Mouse (Mus musculus): ENCODE data around the gene Rinl. TPM values are rescaled to one million over a fixed set of nuclear protein-coding genes. Genes with fewer than 3 reads are reported as not detected.

Rinl gene
- polyA plus RNA-seq (2014; fragmentation: Illumina TruSeq; extraction: RNeasy Lipid Tissue Mini Kit (QIAGEN cat#74804); ENCODE audit: low read depth, low replicate concordance) = 0.87 TPM

DNA sequence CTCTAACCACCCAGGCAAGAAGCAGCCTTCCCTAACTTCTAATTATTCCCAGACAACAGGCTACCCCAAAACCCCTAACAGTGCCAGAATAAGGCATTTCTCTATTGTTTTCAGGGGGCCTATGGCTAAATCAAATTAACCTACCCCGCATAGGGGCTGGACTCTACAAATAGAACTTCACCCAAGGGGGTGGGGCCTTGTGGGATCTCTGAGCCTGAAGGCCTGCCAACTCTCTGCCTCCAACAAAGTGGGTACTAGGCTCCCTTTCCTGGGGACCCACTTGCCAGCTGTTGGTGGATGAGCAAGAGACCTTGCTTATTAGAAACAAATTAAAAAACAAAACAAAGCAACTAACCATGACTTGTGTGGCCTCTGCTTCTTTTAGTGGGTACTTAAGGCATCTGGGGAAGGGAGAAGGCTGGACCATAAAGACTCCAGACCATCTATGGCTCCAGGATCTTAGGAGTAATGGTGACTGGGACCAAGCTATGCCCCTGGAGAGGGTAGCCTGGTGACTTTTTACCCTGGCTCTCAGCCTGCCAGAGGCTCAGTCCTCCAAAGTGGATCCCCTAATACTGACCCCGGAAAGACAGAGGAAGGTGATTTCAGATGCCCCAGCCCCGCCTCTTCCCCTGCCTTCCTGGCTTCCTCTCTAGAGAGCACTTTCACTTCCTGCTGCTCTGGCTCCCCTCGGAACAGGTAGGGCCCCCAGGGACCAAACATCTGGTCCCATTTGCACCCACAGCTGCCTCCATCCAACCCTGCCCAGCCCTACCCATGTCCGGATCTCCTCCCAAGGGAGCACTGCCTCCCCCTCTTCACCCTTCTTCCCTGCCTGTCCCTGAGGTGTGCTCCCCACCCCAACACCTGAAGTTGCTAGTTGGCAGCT, at the start of gene Rinl:
Rinl (plus strand) TSS at position 663 of the 889 bp plus-strand sequence.

DNA sequence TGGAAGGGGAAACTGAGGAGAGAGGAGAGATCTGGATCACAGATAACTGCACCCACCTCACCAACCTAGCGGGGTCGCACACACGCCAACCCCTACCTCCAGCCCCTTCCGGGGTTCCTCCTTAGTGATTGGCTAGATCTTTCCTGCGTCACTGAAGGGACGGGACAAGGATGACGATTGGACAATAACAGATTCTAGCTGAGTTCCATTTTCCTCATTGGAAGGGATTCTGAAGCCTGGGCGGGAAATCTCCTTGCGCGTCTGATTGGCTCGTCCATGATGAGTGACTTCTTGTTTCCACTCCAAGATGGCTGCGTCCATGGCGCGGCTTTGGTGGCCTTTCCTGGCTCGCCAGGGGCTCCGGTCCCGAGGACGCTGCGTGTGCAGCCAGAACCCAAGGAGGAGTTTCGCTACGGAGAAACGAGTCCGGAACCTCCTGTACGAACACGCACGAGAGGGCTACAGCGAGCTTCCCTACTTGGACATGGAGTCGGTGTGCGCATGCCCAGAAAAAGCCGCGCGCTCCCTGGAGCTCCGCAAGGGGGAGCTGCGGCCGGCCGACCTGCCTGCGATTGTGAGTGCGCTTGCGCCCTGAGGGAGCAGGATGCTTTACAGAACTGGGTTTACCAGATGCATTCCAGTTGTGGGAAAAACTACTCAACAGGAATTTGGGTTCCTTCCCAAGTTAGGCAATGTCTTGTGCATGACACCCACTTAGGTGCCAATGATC, 46.9 kb upstream of the Rinl start, which contains the start of the genes Mrps12 and Sars2:
Mrps12 (minus strand) TSS at position 112 of the 730 bp plus-strand sequence.
Sars2 (plus strand) TSS at position 284 of the 730 bp plus-strand sequence.

GRCm38 (mm10) chr7:28756079-28756478, 32.7 kb upstream of the Rinl start, which contains the start of gene Ccer2:
TSS of gene Ccer2 (plus strand) at chr7:28756174.

GRCm38 (mm10) chr7:28766173-28766879, 22.4 kb upstream of the Rinl start, which contains the start of gene Sirt2:
TSS of gene Sirt2 (plus strand) at chr7:28766735.

GRCm38 (mm10) chr7:28767462-28767965, 21.3 kb upstream of the Rinl start, which contains the start of gene Nfkbib:
TSS of gene Nfkbib (minus strand) at chr7:28767512.

GRCm38 (mm10) chr7:28808221-28808941, 19.6 kb downstream of the Rinl start, which contains the start of gene Hnrnpl:
TSS of gene Hnrnpl (plus strand) at chr7:28808541.

GRCm38 (mm10) chr7:28824941-28825685, 36.3 kb downstream of the Rinl start, which contains the start of gene Ech1:
TSS of gene Ech1 (plus strand) at chr7:28825217.

GRCm38 (mm10) chr7:28833723-28834347, 45.1 kb downstream of the Rinl start, which contains the start of gene Lgals4:
TSS of gene Lgals4 (plus strand) at chr7:28833854.

Other genes starting within 250 kb of the Rinl start
- gene Sycn, start 248.1 kb upstream of the Rinl start, polyA plus RNA-seq (2014; fragmentation: Illumina TruSeq; extraction: RNeasy Lipid Tissue Mini Kit (QIAGEN cat#74804); ENCODE audit: low read depth, low replicate concordance) = not detected
- not detected for gene Nccrp1, start 241.7 kb upstream of the Rinl start, polyA plus RNA-seq (2014; fragmentation: Illumina TruSeq; extraction: RNeasy Lipid Tissue Mini Kit (QIAGEN cat#74804); ENCODE audit: low read depth, low replicate concordance)
- gene Samd4b, start 190.8 kb upstream of the Rinl start, polyA plus RNA-seq (2014; fragmentation: Illumina TruSeq; extraction: RNeasy Lipid Tissue Mini Kit (QIAGEN cat#74804); ENCODE audit: low read depth, low replicate concordance) = 17.6 TPM
- 2.2 TPM for gene Pak4, start 190.8 kb upstream of the Rinl start, polyA plus RNA-seq (2014; fragmentation: Illumina TruSeq; extraction: RNeasy Lipid Tissue Mini Kit (QIAGEN cat#74804); ENCODE audit: low read depth, low replicate concordance)
- gene Acp7, start 157.6 kb upstream of the Rinl start, polyA plus RNA-seq (2014; fragmentation: Illumina TruSeq; extraction: RNeasy Lipid Tissue Mini Kit (QIAGEN cat#74804); ENCODE audit: low read depth, low replicate concordance) = not detected
- 0.29 TPM for gene Fbxo27, start 96.1 kb upstream of the Rinl start, polyA plus RNA-seq (2014; fragmentation: Illumina TruSeq; extraction: RNeasy Lipid Tissue Mini Kit (QIAGEN cat#74804); ENCODE audit: low read depth, low replicate concordance)
- gene Fbxo17, start 72.2 kb upstream of the Rinl start, polyA plus RNA-seq (2014; fragmentation: Illumina TruSeq; extraction: RNeasy Lipid Tissue Mini Kit (QIAGEN cat#74804); ENCODE audit: low read depth, low replicate concordance) = 0.64 TPM
- gene Mrps12, start 47.1 kb upstream of the Rinl start, polyA plus RNA-seq (2014; fragmentation: Illumina TruSeq; extraction: RNeasy Lipid Tissue Mini Kit (QIAGEN cat#74804); ENCODE audit: low read depth, low replicate concordance) = 35.0 TPM
- 0.29 TPM for gene Sars2, start 47.0 kb upstream of the Rinl start, polyA plus RNA-seq (2014; fragmentation: Illumina TruSeq; extraction: RNeasy Lipid Tissue Mini Kit (QIAGEN cat#74804); ENCODE audit: low read depth, low replicate concordance)
- gene Ccer2, start 32.8 kb upstream of the Rinl start, polyA plus RNA-seq (2014; fragmentation: Illumina TruSeq; extraction: RNeasy Lipid Tissue Mini Kit (QIAGEN cat#74804); ENCODE audit: low read depth, low replicate concordance) = not detected
- gene Sirt2, start 22.2 kb upstream of the Rinl start, polyA plus RNA-seq (2014; fragmentation: Illumina TruSeq; extraction: RNeasy Lipid Tissue Mini Kit (QIAGEN cat#74804); ENCODE audit: low read depth, low replicate concordance) = 19.5 TPM
- 0.47 TPM for gene Nfkbib, start 21.5 kb upstream of the Rinl start, polyA plus RNA-seq (2014; fragmentation: Illumina TruSeq; extraction: RNeasy Lipid Tissue Mini Kit (QIAGEN cat#74804); ENCODE audit: low read depth, low replicate concordance)
- 312 TPM for gene Hnrnpl, start 19.6 kb downstream of the Rinl start, polyA plus RNA-seq (2014; fragmentation: Illumina TruSeq; extraction: RNeasy Lipid Tissue Mini Kit (QIAGEN cat#74804); ENCODE audit: low read depth, low replicate concordance)
- 31.1 TPM for gene Ech1, start 36.2 kb downstream of the Rinl start, polyA plus RNA-seq (2014; fragmentation: Illumina TruSeq; extraction: RNeasy Lipid Tissue Mini Kit (QIAGEN cat#74804); ENCODE audit: low read depth, low replicate concordance)
- gene Lgals4, start 44.9 kb downstream of the Rinl start, polyA plus RNA-seq (2014; fragmentation: Illumina TruSeq; extraction: RNeasy Lipid Tissue Mini Kit (QIAGEN cat#74804); ENCODE audit: low read depth, low replicate concordance) = 2.7 TPM
- gene Lgals7, start 74.9 kb downstream of the Rinl start, polyA plus RNA-seq (2014; fragmentation: Illumina TruSeq; extraction: RNeasy Lipid Tissue Mini Kit (QIAGEN cat#74804); ENCODE audit: low read depth, low replicate concordance) = not detected
- gene Capn12, start 92.5 kb downstream of the Rinl start, polyA plus RNA-seq (2014; fragmentation: Illumina TruSeq; extraction: RNeasy Lipid Tissue Mini Kit (QIAGEN cat#74804); ENCODE audit: low read depth, low replicate concordance) = not detected
- 31.7 TPM for gene Actn4, start 173.4 kb downstream of the Rinl start, polyA plus RNA-seq (2014; fragmentation: Illumina TruSeq; extraction: RNeasy Lipid Tissue Mini Kit (QIAGEN cat#74804); ENCODE audit: low read depth, low replicate concordance)
- gene Eif3k, start 192.9 kb downstream of the Rinl start, polyA plus RNA-seq (2014; fragmentation: Illumina TruSeq; extraction: RNeasy Lipid Tissue Mini Kit (QIAGEN cat#74804); ENCODE audit: low read depth, low replicate concordance) = 8.5 TPM
- gene Map4k1, start 193.1 kb downstream of the Rinl start, polyA plus RNA-seq (2014; fragmentation: Illumina TruSeq; extraction: RNeasy Lipid Tissue Mini Kit (QIAGEN cat#74804); ENCODE audit: low read depth, low replicate concordance) = not detected